In the genomic region with DNA sequence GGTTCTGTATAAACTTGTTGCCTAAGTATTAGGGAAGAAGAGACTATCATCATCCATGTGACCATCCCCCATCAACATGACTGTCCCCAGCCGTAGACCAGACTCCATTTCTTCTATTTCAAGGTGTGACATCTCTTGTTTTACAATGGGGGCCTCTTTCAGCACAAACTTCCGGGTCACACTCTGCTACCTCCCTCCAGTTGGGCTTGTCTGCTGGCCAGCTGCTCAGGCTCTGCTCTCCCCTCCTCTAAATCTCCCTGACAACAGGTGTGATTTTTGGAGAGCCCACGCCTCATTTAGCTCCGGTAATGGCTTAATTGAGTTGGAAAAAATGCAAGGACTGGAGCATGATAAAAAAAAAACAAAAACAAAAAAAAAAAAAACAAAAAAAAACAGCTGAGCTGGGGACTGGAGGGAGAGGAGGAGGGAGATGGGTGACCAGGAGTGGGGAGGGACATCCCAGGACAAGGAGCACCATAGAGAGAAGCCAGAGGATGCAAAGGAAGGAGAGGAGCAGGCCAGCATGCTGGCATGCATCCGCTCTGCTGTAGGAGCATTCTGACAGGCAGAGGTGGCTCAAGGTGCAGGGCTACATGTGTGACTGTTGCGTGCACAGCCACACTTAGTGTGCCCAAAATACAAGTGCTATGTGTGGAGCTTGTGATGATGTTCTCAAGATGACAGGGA, we compare ENCODE assay signal across 29 mouse cellular contexts. TPM values are rescaled to one million over a fixed set of nuclear protein-coding genes. Genes with fewer than 3 reads are reported as not detected.
DNase-seq lines count a peak whose midpoint lies in the region; ATAC-seq and TF ChIP-seq lines count a peak whose summit lies in the region.
"Had no signal": no experiment of that assay in that cellular context is flagged by ENCODE, and none has a peak within 500 bp of the region (broad histone marks: within the 10 kb centered on the region; RNA-seq: fewer than 3 reads in every experiment).

No protein-coding gene starts in this region.

- no peak overlapping the region for H3K4me3 ChIP-seq in kidney, embryonic 16.5 days (ENCODE audit: low read length)
- no peak overlapping the region for H3K4me3 ChIP-seq in kidney, adult 2 months (ENCODE audit: insufficient read depth, low read depth, low read length)
- H3K4me3 ChIP-seq: forebrain, embryonic 10.5 days; forebrain, embryonic 13.5 days; heart, embryonic 12.5 days; heart, embryonic 15.5 days; hindbrain, embryonic 10.5 days; hindbrain, embryonic 13.5 days had no signal

- no peak for TF ChIP-seq CTCF in kidney, adult 2 months (conservative IDR thresholded peaks at IDR 0.05; ENCODE audit: insufficient read depth, insufficient read length, low read depth, low read length)

- H3K27me3 ChIP-seq in kidney, embryonic 16.5 days (ENCODE audit: insufficient read depth, low read length) = no peaks in the 10 kb centered on the region
- H3K27me3 ChIP-seq in kidney, adult 2 months (replicated peaks; ENCODE audit: control insufficient read depth, insufficient read depth, low read length) = no peaks in the 10 kb centered on the region; the same call in 1 of the 2 replicates
- H3K27me3 ChIP-seq: CH12.LX; forebrain, embryonic 13.5 days; heart, embryonic 12.5 days; heart, embryonic 15.5 days; hindbrain, embryonic 13.5 days; Patski had no signal

- peak; percentile 62 for ATAC-seq in kidney, embryonic 16.5 days (ENCODE audit: low FRiP score, low TSS enrichment)
- ATAC-seq: forebrain, embryonic 13.5 days; forebrain, embryonic 16.5 days; hindbrain, embryonic 16.5 days; Patski had no signal

- H3K36me3 ChIP-seq in kidney, embryonic 16.5 days (ENCODE audit: insufficient read depth, low read length) = no peaks in the 10 kb centered on the region
- no peaks in the 10 kb centered on the region; the same call in none of the 2 replicates for H3K36me3 ChIP-seq in kidney, adult 2 months (ENCODE audit: control insufficient read depth, insufficient read depth, low read length)
- H3K36me3 ChIP-seq: forebrain, embryonic 10.5 days; G1E; heart, embryonic 12.5 days; heart, embryonic 15.5 days; hindbrain, embryonic 10.5 days; hindbrain, embryonic 13.5 days had no signal

- no peak overlapping the region for H3K9ac ChIP-seq in kidney, embryonic 16.5 days (replicated peaks; ENCODE audit: low read length)
- H3K9ac ChIP-seq: forebrain, embryonic 13.5 days; heart, embryonic 12.5 days; heart, embryonic 15.5 days; hindbrain, embryonic 13.5 days had no signal

- WGBS in kidney, embryonic 16.5 days = 31% methylated on average over 6 of the region's 6 CpGs
- WGBS in kidney, adult 2 months = 55% methylated on average over 6 of the region's 6 CpGs

- peaks cover 8% of the 10 kb centered on the region for H3K4me1 ChIP-seq in kidney, embryonic 16.5 days (ENCODE audit: insufficient read depth, low read length)
- no peaks in the 10 kb centered on the region; the same call in 1 of the 2 replicates for H3K4me1 ChIP-seq in kidney, adult 2 months (ENCODE audit: control insufficient read depth, insufficient read depth, low read length)
- H3K4me1 ChIP-seq: forebrain, embryonic 13.5 days; heart, embryonic 15.5 days; hindbrain, embryonic 10.5 days; hindbrain, embryonic 13.5 days had no signal

- H3K4me2 ChIP-seq in kidney, embryonic 16.5 days (replicated peaks; ENCODE audit: low read depth, low read length) = no peak overlapping the region
- H3K4me2 ChIP-seq: forebrain, embryonic 13.5 days; heart, embryonic 12.5 days; heart, embryonic 15.5 days; hindbrain, embryonic 13.5 days had no signal

- no peaks in the 10 kb centered on the region for H3K9me3 ChIP-seq in kidney, embryonic 16.5 days (ENCODE audit: low read length)
- H3K9me3 ChIP-seq: forebrain, embryonic 10.5 days; forebrain, embryonic 13.5 days; G1E; heart, embryonic 12.5 days; heart, embryonic 15.5 days; hindbrain, embryonic 10.5 days; hindbrain, embryonic 13.5 days had no signal

- TF ChIP-seq POLR2A in kidney, adult 2 months (IDR thresholded peaks at IDR 0.05; ENCODE audit: low read depth, low read length) = no peak

- H3K27ac ChIP-seq in kidney, embryonic 16.5 days (ENCODE audit: low read length) = peak overlapping the region; percentile 13; the same call in 1 of the 2 replicates
- no peak overlapping the region for H3K27ac ChIP-seq in kidney, adult 2 months (ENCODE audit: insufficient read depth, low read depth, low read length)
- H3K27ac ChIP-seq: forebrain, embryonic 10.5 days; forebrain, embryonic 13.5 days; heart, embryonic 15.5 days; hindbrain, embryonic 10.5 days; hindbrain, embryonic 13.5 days had no signal

- DNase-seq in heart, adult 11 months = peak; percentile 56
- DNase-seq in heart, adult 8-10 months (ENCODE audit: low spot score) = no peak
- no peak for DNase-seq in kidney, adult 2 months
- peak; percentile 17 to 45 for DNase-seq in kidney, postnatal 4 days
- no peak for DNase-seq in kidney, adult 18-20 months
- DNase-seq: adrenal gland, postnatal 10 days; adrenal gland, postnatal 36 days; B cell, adult 2 months; cerebellum, adult 18-20 months; cerebellum, adult 9-10 months; cerebellum, postnatal 14 days; gastrocnemius, postnatal 10 days; gastrocnemius, postnatal 36 days; heart, postnatal 10 days; heart, postnatal 36 days had no signal

RNA-seq across cellular contexts. Expression of gene Casr, which starts 35.2 kb away (rescaled TPM):
- under 1 TPM in 2 of 4 experiments, not detected in 2; 0.16 to 0.54 TPM for total RNA-seq in heart, adult 8-10 months (2022)
- 0.87 and 1.3 TPM in 2 replicates for polyA plus RNA-seq in kidney, embryonic 16.5 days (2015; fragmentation: Nextera tagmentation; extraction: Ambion mirVana)
- polyA plus RNA-seq in kidney, adult 2 months (2012; rRNA removed) = 17.6 and 26.3 TPM in 2 replicates
- total RNA-seq: adrenal gland, adult 18-20 months; adrenal gland, postnatal 36 days; granulocyte monocyte progenitor cell, adult 5-6 weeks had no signal
- polyA plus RNA-seq: forebrain, embryonic 13.5 days; G1E; heart, embryonic 15.5 days; hindbrain, embryonic 13.5 days had no signal

Comparison
In these comparisons a context has a peak if more than half of its experiments do, and no peak if none do; other contexts are left out.
1. DNase-seq: peak in heart, adult 11 months (single experiment) and kidney, postnatal 4 days (2 of 2); none in heart, adult 8-10 months (single experiment), kidney, adult 2 months (single experiment) and kidney, adult 18-20 months (single experiment).